In genomic region chr1:183250612-183251011, GRCm38 (mm10) we compare ENCODE assay signal across 26 mouse cellular contexts. TPM values are rescaled to one million over a fixed set of nuclear protein-coding genes. Genes with fewer than 3 reads are reported as not detected.
A peak's percentile ranks its signal among the peaks of the same experiment; 100 is the strongest.
DNase-seq lines count a peak whose midpoint lies in the region; ATAC-seq lines count a peak whose summit lies in the region.
"Had no signal": no experiment of that assay in that cellular context is flagged by ENCODE, and none has a peak within 500 bp of the region (broad histone marks: within the 10 kb centered on the region; RNA-seq: fewer than 3 reads in every experiment).

No protein-coding gene starts in this region.

- no peaks in the 10 kb centered on the region for H3K9me3 ChIP-seq in liver, embryonic 16.5 days (replicated peaks; ENCODE audit: control insufficient read depth, low read length)
- H3K9me3 ChIP-seq in limb, embryonic 10.5 days (replicated peaks), result no peaks in the 10 kb centered on the region
- no peaks in the 10 kb centered on the region for H3K9me3 ChIP-seq in stomach, embryonic 16.5 days (replicated peaks; ENCODE audit: control insufficient read depth, low read length)
- H3K9me3 ChIP-seq: forebrain, embryonic 10.5 days; forebrain, embryonic 13.5 days; heart, embryonic 12.5 days; heart, embryonic 15.5 days had no signal

- WGBS in liver, embryonic 16.5 days (ENCODE audit: insufficient replicate concordance), result 52% methylated on average over 4 of the region's 4 CpGs
- 81% methylated on average over 4 of the region's 4 CpGs for WGBS in limb, embryonic 10.5 days
- WGBS in stomach, embryonic 16.5 days, result 62% methylated on average over 4 of the region's 4 CpGs

- no peak overlapping the region for H3K27ac ChIP-seq in liver, embryonic 16.5 days (ENCODE audit: low read length)
- H3K27ac ChIP-seq in limb, embryonic 10.5 days, result 0 out of 2 replicates have a peak overlapping the region, but pooled peaks have one; percentile 14
- no peak overlapping the region for H3K27ac ChIP-seq in stomach, embryonic 16.5 days (ENCODE audit: low read length)
- H3K27ac ChIP-seq: forebrain, embryonic 10.5 days; forebrain, embryonic 13.5 days; heart, embryonic 15.5 days; hindbrain, embryonic 14.5 days; hindbrain, postnatal 0 days had no signal

- ATAC-seq in liver, embryonic 16.5 days (ENCODE audit: low read depth), result 0 out of 2 replicates have a peak, but pooled peaks have one; percentile 39
- 0 out of 2 replicates have a peak, but pooled peaks have one; percentile 50 for ATAC-seq in stomach, embryonic 16.5 days (ENCODE audit: insufficient read depth, low FRiP score)
- ATAC-seq: activated CD4-positive, CD25-positive, alpha-beta regulatory T cell, adult 4 months; CD4-positive, CD25-positive, alpha-beta regulatory T cell, adult 4 months; forebrain, embryonic 13.5 days; forebrain, embryonic 16.5 days; hindbrain, postnatal 0 days had no signal

- H3K4me2 ChIP-seq in liver, embryonic 16.5 days (ENCODE audit: low read depth, low read length), result no peak overlapping the region
- no peak overlapping the region for H3K4me2 ChIP-seq in stomach, embryonic 16.5 days (ENCODE audit: low read depth, low read length)
- H3K4me2 ChIP-seq: forebrain, embryonic 13.5 days; heart, embryonic 12.5 days; heart, embryonic 15.5 days; hindbrain, embryonic 14.5 days had no signal

- no peaks in the 10 kb centered on the region for H3K27me3 ChIP-seq in liver, embryonic 16.5 days (ENCODE audit: control insufficient read depth, insufficient read depth, low read depth, low read length)
- H3K27me3 ChIP-seq in limb, embryonic 10.5 days (ENCODE audit: low read depth, poor library complexity, severe bottlenecking), result no peaks in the 10 kb centered on the region
- H3K27me3 ChIP-seq in stomach, embryonic 16.5 days (ENCODE audit: control insufficient read depth, insufficient read depth, low read length), result no peaks in the 10 kb centered on the region
- H3K27me3 ChIP-seq: forebrain, embryonic 13.5 days; heart, embryonic 12.5 days; heart, embryonic 15.5 days had no signal

- no peaks in the 10 kb centered on the region for H3K36me3 ChIP-seq in liver, embryonic 16.5 days (ENCODE audit: control insufficient read depth, insufficient read depth)
- no peaks in the 10 kb centered on the region for H3K36me3 ChIP-seq in limb, embryonic 10.5 days
- H3K36me3 ChIP-seq in stomach, embryonic 16.5 days (ENCODE audit: control insufficient read depth, insufficient read depth, low read length), result no peaks in the 10 kb centered on the region
- H3K36me3 ChIP-seq: forebrain, embryonic 10.5 days; heart, embryonic 12.5 days; heart, embryonic 15.5 days had no signal

- H3K4me3 ChIP-seq in liver, embryonic 16.5 days (ENCODE audit: low read depth, low read length), result no peak overlapping the region
- no peak overlapping the region for H3K4me3 ChIP-seq in limb, embryonic 10.5 days
- no peak overlapping the region for H3K4me3 ChIP-seq in stomach, embryonic 16.5 days (replicated peaks; ENCODE audit: low read length)
- H3K4me3 ChIP-seq: forebrain, embryonic 10.5 days; forebrain, embryonic 13.5 days; heart, embryonic 12.5 days; heart, embryonic 15.5 days had no signal

- H3K4me1 ChIP-seq in liver, embryonic 16.5 days (ENCODE audit: control insufficient read depth, low read depth, low read length), result no peaks in the 10 kb centered on the region; the same call in 1 of the 2 replicates
- peaks cover 17% of the 10 kb centered on the region for H3K4me1 ChIP-seq in limb, embryonic 10.5 days
- H3K4me1 ChIP-seq in stomach, embryonic 16.5 days (ENCODE audit: control insufficient read depth, insufficient read depth, low read length), result no peaks in the 10 kb centered on the region
- H3K4me1 ChIP-seq: heart, embryonic 12.5 days; heart, embryonic 15.5 days had no signal

- DNase-seq in liver, result no peak
- DNase-seq in limb, embryonic 10.5 days (ENCODE audit: low spot score), result no peak
- no peak for DNase-seq in spleen, postnatal 4 days (ENCODE audit: low spot score in 2 of 2)
- no peak for DNase-seq in gastrocnemius, adult 8-10 months (ENCODE audit: low spot score in 2 of 2)
- DNase-seq: adrenal gland, adult 8-10 months; adrenal gland, postnatal 25 days; cerebellum, adult 11-12 months; cerebellum, adult 8-10 months; cerebellum, postnatal 10 days; cerebellum, postnatal 36 days; embryo, embryonic 11 days; gastrocnemius, postnatal 14 days; heart, adult 11 months; heart, postnatal 10 days; heart, postnatal 36 days had no signal

- H3K9ac ChIP-seq in liver, embryonic 16.5 days (ENCODE audit: low read depth, low read length), result no peak overlapping the region
- H3K9ac ChIP-seq in stomach, embryonic 16.5 days (ENCODE audit: low read length), result no peak overlapping the region
- H3K9ac ChIP-seq: forebrain, embryonic 13.5 days; heart, embryonic 12.5 days; heart, embryonic 15.5 days; hindbrain, embryonic 14.5 days had no signal

RNA-seq across cellular contexts. Expression of gene Disp1, which starts 29.3 kb away (rescaled TPM):
- polyA plus RNA-seq in liver, embryonic 16.5 days (2015; fragmentation: Nextera tagmentation; extraction: Ambion mirVana), result 3.0 and 3.3 TPM in 2 replicates
- 21.8 and 23.1 TPM in 2 replicates for polyA plus RNA-seq in limb, embryonic 10.5 days (2016; fragmentation: Nextera tagmentation; extraction: Ambion mirVana)
- polyA plus RNA-seq in stomach, embryonic 16.5 days (2015; fragmentation: Nextera tagmentation; extraction: Ambion mirVana), result 10.4 and 11.5 TPM in 2 replicates
- total RNA-seq in gastrocnemius, adult 8-10 months (2022), result 1 to 10 TPM; 1.8 to 2.9 (median 2.2) TPM

RNA-seq across cellular contexts. Expression of gene Aida, which starts 45.8 kb away (rescaled TPM):
- polyA plus RNA-seq in liver, embryonic 16.5 days (2015; fragmentation: Nextera tagmentation; extraction: Ambion mirVana), result 14.0 and 14.2 TPM in 2 replicates
- polyA plus RNA-seq in limb, embryonic 10.5 days (2016; fragmentation: Nextera tagmentation; extraction: Ambion mirVana), result 45.1 and 45.7 TPM in 2 replicates
- polyA plus RNA-seq in stomach, embryonic 16.5 days (2015; fragmentation: Nextera tagmentation; extraction: Ambion mirVana), result 29.4 and 37.8 TPM in 2 replicates
- total RNA-seq in gastrocnemius, adult 8-10 months (2022), result 10 to 100 TPM; 16.6 to 21.7 (median 19.6) TPM

RNA-seq across cellular contexts. Expression of gene Brox, which starts 46.5 kb away (rescaled TPM):
- 20.8 and 21.0 TPM in 2 replicates for polyA plus RNA-seq in liver, embryonic 16.5 days (2015; fragmentation: Nextera tagmentation; extraction: Ambion mirVana)
- 29.8 and 35.1 TPM in 2 replicates for polyA plus RNA-seq in limb, embryonic 10.5 days (2016; fragmentation: Nextera tagmentation; extraction: Ambion mirVana)
- polyA plus RNA-seq in stomach, embryonic 16.5 days (2015; fragmentation: Nextera tagmentation; extraction: Ambion mirVana), result 45.6 and 47.9 TPM in 2 replicates
- 10 to 100 TPM; 17.3 to 20.3 (median 18.2) TPM for total RNA-seq in gastrocnemius, adult 8-10 months (2022)
